Mouse (Mus musculus): Measurements from ENCODE around the gene Zfp385c. TPM values are rescaled to one million over a fixed set of nuclear protein-coding genes. Genes with fewer than 3 reads are reported as not detected.

The Zfp385c gene
- polyA plus RNA-seq, 1 experiment = not detected

GRCm38 (mm10) chr11:100735134-100735865 is 43.0 kb upstream of the Zfp385c start:
- 49% methylated on average over 9 of the region's 9 CpGs for WGBS
- TF ChIP-seq POLR2A (IDR thresholded peaks at IDR 0.05; ENCODE audit: borderline replicate concordance, control insufficient read depth, low read depth, low read length) (no peak), CTCF (IDR thresholded peaks at IDR 0.05; ENCODE audit: control insufficient read depth, insufficient read depth, low read length) (no peak)
- H3K4me3 ChIP-seq (replicated peaks; ENCODE audit: control insufficient read depth, low read depth, low read length) = peak overlapping the region; percentile 64
- H3K4me1 ChIP-seq (ENCODE audit: control insufficient read depth, insufficient read depth, low read length) = peaks cover 10% of the 10 kb centered on the region
- H3K27ac ChIP-seq (ENCODE audit: control insufficient read depth, insufficient read depth, low read depth, low read length, poor library complexity) = peak overlapping the region; percentile 62

- TF ChIP-seq POLR2A (IDR thresholded peaks at IDR 0.05; ENCODE audit: borderline replicate concordance, control insufficient read depth, low read depth, low read length) (no peak), CTCF (IDR thresholded peaks at IDR 0.05; ENCODE audit: control insufficient read depth, insufficient read depth, low read length) (no peak)
- 77% methylated on average over 6 of the region's 6 CpGs for WGBS
- Histone ChIP-seq H3K4me3 (replicated peaks; ENCODE audit: control insufficient read depth, low read depth, low read length) (no peak overlapping the region), H3K27ac (ENCODE audit: control insufficient read depth, insufficient read depth, low read depth, low read length, poor library complexity) (peak overlapping the region; percentile 24; the same call in 1 of the 2 replicates), H3K4me1 (ENCODE audit: control insufficient read depth, insufficient read depth, low read length) (peaks cover 9% of the 10 kb centered on the region)
These were observed 38.4 kb upstream of the Zfp385c start for GRCm38 (mm10) chr11:100730477-100731205.

GRCm38 (mm10) chr11:100729976-100730375 is 37.7 kb upstream of the Zfp385c start:
- TF ChIP-seq POLR2A (IDR thresholded peaks at IDR 0.05; ENCODE audit: borderline replicate concordance, control insufficient read depth, low read depth, low read length) (no peak), CTCF (IDR thresholded peaks at IDR 0.05; ENCODE audit: control insufficient read depth, insufficient read depth, low read length) (no peak)
- H3K4me1 ChIP-seq (ENCODE audit: control insufficient read depth, insufficient read depth, low read length) = peaks cover 9% of the 10 kb centered on the region
- no peak overlapping the region for H3K4me3 ChIP-seq (replicated peaks; ENCODE audit: control insufficient read depth, low read depth, low read length)
- H3K27ac ChIP-seq (ENCODE audit: control insufficient read depth, insufficient read depth, low read depth, low read length, poor library complexity) = no peak overlapping the region
- WGBS = 22% methylated on average over 4 of the region's 4 CpGs

- H3K4me3 ChIP-seq (replicated peaks; ENCODE audit: control insufficient read depth, low read depth, low read length) = no peak overlapping the region
- peaks cover 14% of the 10 kb centered on the region for H3K4me1 ChIP-seq (ENCODE audit: control insufficient read depth, insufficient read depth, low read length)
- H3K27ac ChIP-seq (ENCODE audit: control insufficient read depth, insufficient read depth, low read depth, low read length, poor library complexity) = no peak overlapping the region
- 83% methylated on average over 6 of the region's 6 CpGs for WGBS
- TF ChIP-seq POLR2A (IDR thresholded peaks at IDR 0.05; ENCODE audit: borderline replicate concordance, control insufficient read depth, low read depth, low read length) = no peak
- TF ChIP-seq CTCF (IDR thresholded peaks at IDR 0.05; ENCODE audit: control insufficient read depth, insufficient read depth, low read length) = no peak
These were observed 36.3 kb upstream of the Zfp385c start for GRCm38 (mm10) chr11:100728601-100729000.

- H3K4me3 ChIP-seq (replicated peaks; ENCODE audit: control insufficient read depth, low read depth, low read length) = no peak overlapping the region
- H3K4me1 ChIP-seq (ENCODE audit: control insufficient read depth, insufficient read depth, low read length) = peaks cover 18% of the 10 kb centered on the region
- no peak overlapping the region for H3K27ac ChIP-seq (ENCODE audit: control insufficient read depth, insufficient read depth, low read depth, low read length, poor library complexity)
- TF ChIP-seq CTCF (IDR thresholded peaks at IDR 0.05; ENCODE audit: control insufficient read depth, insufficient read depth, low read length) (no peak), POLR2A (IDR thresholded peaks at IDR 0.05; ENCODE audit: borderline replicate concordance, control insufficient read depth, low read depth, low read length) (no peak)
- 94% methylated on average over 3 of the region's 3 CpGs for WGBS
These were observed 34.9 kb upstream of the Zfp385c start for GRCm38 (mm10) chr11:100727201-100727600.

GRCm38 (mm10) chr11:100724919-100725512 is 32.8 kb upstream of the Zfp385c start:
- Histone ChIP-seq H3K4me1 (ENCODE audit: control insufficient read depth, insufficient read depth, low read length) (peaks cover 18% of the 10 kb centered on the region), H3K27ac (ENCODE audit: control insufficient read depth, insufficient read depth, low read depth, low read length, poor library complexity) (peak overlapping the region; percentile 4), H3K4me3 (replicated peaks; ENCODE audit: control insufficient read depth, low read depth, low read length) (no peak overlapping the region)
- no peak for TF ChIP-seq POLR2A (IDR thresholded peaks at IDR 0.05; ENCODE audit: borderline replicate concordance, control insufficient read depth, low read depth, low read length)
- TF ChIP-seq CTCF (IDR thresholded peaks at IDR 0.05; ENCODE audit: control insufficient read depth, insufficient read depth, low read length) = no peak
- 21% methylated on average over 5 of the region's 5 CpGs for WGBS

GRCm38 (mm10) chr11:100722493-100723028 is 30.3 kb upstream of the Zfp385c start:
- Histone ChIP-seq H3K4me3 (replicated peaks; ENCODE audit: control insufficient read depth, low read depth, low read length) (no peak overlapping the region), H3K4me1 (ENCODE audit: control insufficient read depth, insufficient read depth, low read length) (peaks cover 18% of the 10 kb centered on the region), H3K27ac (ENCODE audit: control insufficient read depth, insufficient read depth, low read depth, low read length, poor library complexity) (peak overlapping the region; percentile 46)
- WGBS = 32% methylated on average over 2 of the region's 2 CpGs
- TF ChIP-seq POLR2A (IDR thresholded peaks at IDR 0.05; ENCODE audit: borderline replicate concordance, control insufficient read depth, low read depth, low read length) (no peak), CTCF (IDR thresholded peaks at IDR 0.05; ENCODE audit: control insufficient read depth, insufficient read depth, low read length) (no peak)

Measured in bone marrow, adult 2 months (tissue).